In genomic region chr3:127743614-127744365, GRCm38 (mm10) we compare ENCODE assay signal across 22 mouse cellular contexts. TPM values are rescaled to one million over a fixed set of nuclear protein-coding genes. Genes with fewer than 3 reads are reported as not detected.
DNase-seq lines count a peak whose midpoint lies in the region; ATAC-seq lines count a peak whose summit lies in the region.
"Had no signal": no experiment of that assay in that cellular context is flagged by ENCODE, and none has a peak within 500 bp of the region (broad histone marks: within the 10 kb centered on the region; RNA-seq: fewer than 3 reads in every experiment).

No protein-coding gene starts in this region.

- no peak overlapping the region for H3K4me3 ChIP-seq in forebrain, embryonic 10.5 days
- no peak overlapping the region for H3K4me3 ChIP-seq in forebrain, embryonic 13.5 days
- no peak overlapping the region for H3K4me3 ChIP-seq in neural tube, embryonic 11.5 days (ENCODE audit: low read depth, low read length)
- no peak overlapping the region for H3K4me3 ChIP-seq in intestine, embryonic 16.5 days (ENCODE audit: low read length)
- no peak overlapping the region for H3K4me3 ChIP-seq in neural tube, embryonic 13.5 days
- H3K4me3 ChIP-seq: embryonic facial prominence, embryonic 10.5 days; heart, embryonic 10.5 days; hindbrain, embryonic 13.5 days had no signal

- peaks cover 62% of the 10 kb centered on the region for H3K27me3 ChIP-seq in forebrain, embryonic 10.5 days (ENCODE audit: poor library complexity, severe bottlenecking)
- H3K27me3 ChIP-seq in forebrain, embryonic 13.5 days: peaks cover 32% of the 10 kb centered on the region
- H3K27me3 ChIP-seq in neural tube, embryonic 11.5 days (ENCODE audit: control insufficient read depth, insufficient read depth, low read length): peaks cover 10% of the 10 kb centered on the region
- H3K27me3 ChIP-seq in intestine, embryonic 16.5 days (replicated peaks; ENCODE audit: control insufficient read depth, insufficient read depth, low read length): 0 out of 2 replicates have a peak, but pooled peaks cover 9% of the 10 kb centered on the region
- peaks cover 64% of the 10 kb centered on the region for H3K27me3 ChIP-seq in neural tube, embryonic 13.5 days

- intact Hi-C loops in left cerebral cortex, postnatal 14 days (cut with DNase I): no loop called here

- no peak overlapping the region for H3K9ac ChIP-seq in forebrain, embryonic 13.5 days
- H3K9ac ChIP-seq in neural tube, embryonic 11.5 days (ENCODE audit: low read length): no peak overlapping the region
- no peak overlapping the region for H3K9ac ChIP-seq in intestine, embryonic 16.5 days (ENCODE audit: low read depth, low read length)
- 0 out of 2 replicates have a peak overlapping the region, but pooled peaks have one; percentile 2 for H3K9ac ChIP-seq in neural tube, embryonic 13.5 days
- H3K9ac ChIP-seq: hindbrain, embryonic 13.5 days had no signal

- peaks cover 53% of the 10 kb centered on the region for H3K4me1 ChIP-seq in forebrain, embryonic 10.5 days
- peaks cover 39% of the 10 kb centered on the region for H3K4me1 ChIP-seq in forebrain, embryonic 13.5 days
- peaks cover 13% of the 10 kb centered on the region for H3K4me1 ChIP-seq in neural tube, embryonic 11.5 days (ENCODE audit: control insufficient read depth, insufficient read depth, low read length)
- no peaks in the 10 kb centered on the region for H3K4me1 ChIP-seq in intestine, embryonic 16.5 days (ENCODE audit: control insufficient read depth, insufficient read depth, low read length)
- peaks cover 31% of the 10 kb centered on the region for H3K4me1 ChIP-seq in neural tube, embryonic 13.5 days (replicated peaks)
- H3K4me1 ChIP-seq: heart, embryonic 10.5 days had no signal

- H3K9me3 ChIP-seq in forebrain, embryonic 10.5 days: peaks cover 8% of the 10 kb centered on the region; the same call in 1 of the 2 replicates
- H3K9me3 ChIP-seq in forebrain, embryonic 13.5 days (replicated peaks): no peaks in the 10 kb centered on the region
- no peaks in the 10 kb centered on the region for H3K9me3 ChIP-seq in neural tube, embryonic 11.5 days (ENCODE audit: control insufficient read depth, low read length)
- H3K9me3 ChIP-seq in intestine, embryonic 16.5 days (ENCODE audit: control insufficient read depth, low read length): no peaks in the 10 kb centered on the region
- H3K9me3 ChIP-seq in neural tube, embryonic 13.5 days: no peaks in the 10 kb centered on the region
- H3K9me3 ChIP-seq: hindbrain, embryonic 13.5 days had no signal

- no peak overlapping the region for H3K4me2 ChIP-seq in forebrain, embryonic 13.5 days
- no peak overlapping the region for H3K4me2 ChIP-seq in neural tube, embryonic 11.5 days (ENCODE audit: low read depth)
- H3K4me2 ChIP-seq in intestine, embryonic 16.5 days (ENCODE audit: low read depth, low read length): no peak overlapping the region
- H3K4me2 ChIP-seq in neural tube, embryonic 13.5 days: no peak overlapping the region
- H3K4me2 ChIP-seq: hindbrain, embryonic 13.5 days had no signal

- no peak for DNase-seq in forebrain, embryonic 10.5 days (ENCODE audit: extremely low spot score, low spot score)
- DNase-seq in neural tube, embryonic 11.5 days (ENCODE audit: low spot score): no peak
- DNase-seq in neural tube, embryonic 10.5 days (ENCODE audit: extremely low spot score, low spot score): no peak
- DNase-seq in urinary bladder, postnatal 25 days (ENCODE audit: low spot score): no peak
- no peak for DNase-seq in left cerebral cortex, postnatal 14 days (ENCODE audit: low spot score in 2 of 2)
- DNase-seq: adrenal gland, adult 8-10 months; adrenal gland, postnatal 36 days; B cell, adult 2 months; cerebellum, adult 2 months; cerebellum, postnatal 10 days; gastrocnemius, postnatal 36 days; heart, adult 18-20 months; heart, postnatal 10 days had no signal

- 0 out of 2 replicates have a peak overlapping the region, but pooled peaks have one; percentile 4 for H3K27ac ChIP-seq in forebrain, embryonic 10.5 days
- H3K27ac ChIP-seq in forebrain, embryonic 13.5 days: no peak overlapping the region
- H3K27ac ChIP-seq in neural tube, embryonic 11.5 days (ENCODE audit: low read depth, low read length): no peak overlapping the region
- no peak overlapping the region for H3K27ac ChIP-seq in intestine, embryonic 16.5 days (ENCODE audit: low read length)
- no peak overlapping the region; the same call in 1 of the 2 replicates for H3K27ac ChIP-seq in neural tube, embryonic 13.5 days (replicated peaks)
- H3K27ac ChIP-seq: embryonic facial prominence, embryonic 10.5 days; heart, embryonic 10.5 days; hindbrain, embryonic 13.5 days had no signal

- WGBS in forebrain, embryonic 10.5 days: 75% methylated on average over 14 of the region's 14 CpGs
- 56% methylated on average over 14 of the region's 14 CpGs for WGBS in forebrain, embryonic 13.5 days
- WGBS in neural tube, embryonic 11.5 days: 51% methylated on average over 13 of the region's 14 CpGs
- 72% methylated on average over 13 of the region's 14 CpGs for WGBS in intestine, embryonic 16.5 days
- 47% methylated on average over 13 of the region's 14 CpGs for WGBS in neural tube, embryonic 13.5 days

- 0 out of 2 replicates have a peak, but pooled peaks cover 2% of the 10 kb centered on the region for H3K36me3 ChIP-seq in forebrain, embryonic 10.5 days (replicated peaks)
- H3K36me3 ChIP-seq in forebrain, embryonic 13.5 days (ENCODE audit: poor library complexity, severe bottlenecking): no peaks in the 10 kb centered on the region
- no peaks in the 10 kb centered on the region for H3K36me3 ChIP-seq in neural tube, embryonic 11.5 days (ENCODE audit: control insufficient read depth, insufficient read depth, low read length)
- H3K36me3 ChIP-seq in intestine, embryonic 16.5 days (ENCODE audit: control insufficient read depth, insufficient read depth, low read length): no peaks in the 10 kb centered on the region
- no peaks in the 10 kb centered on the region for H3K36me3 ChIP-seq in neural tube, embryonic 13.5 days
- H3K36me3 ChIP-seq: embryonic facial prominence, embryonic 10.5 days; G1E; heart, embryonic 10.5 days; hindbrain, embryonic 13.5 days had no signal

- no peak for ATAC-seq in forebrain, embryonic 13.5 days
- peak; percentile 45; the same call in 1 of the 2 replicates for ATAC-seq in neural tube, embryonic 11.5 days (ENCODE audit: insufficient read depth, low FRiP score, low TSS enrichment)
- peak; percentile 80 for ATAC-seq in intestine, embryonic 16.5 days
- peak; percentile 71; the same call in 1 of the 2 replicates for ATAC-seq in neural tube, embryonic 13.5 days (ENCODE audit: low read depth)
- ATAC-seq: CD4-positive, CD25-positive, alpha-beta regulatory T cell, adult 4 months; forebrain, embryonic 16.5 days had no signal

RNA-seq across cellular contexts. Expression of gene Alpk1, which starts 36.5 kb away (rescaled TPM):
- 0.76 and 0.87 TPM in 2 replicates for polyA plus RNA-seq in forebrain, embryonic 10.5 days (2016; fragmentation: Nextera tagmentation; extraction: Ambion mirVana)
- 1.1 and 1.4 TPM in 2 replicates for polyA plus RNA-seq in forebrain, embryonic 13.5 days (2015; fragmentation: Nextera tagmentation; extraction: Ambion mirVana)
- polyA plus RNA-seq in neural tube, embryonic 11.5 days (2014; fragmentation: Nextera tagmentation; extraction: Ambion mirVana): 0.64 and 0.74 TPM in 2 replicates
- 1.6 and 2.5 TPM in 2 replicates for polyA plus RNA-seq in intestine, embryonic 16.5 days (2015; fragmentation: Nextera tagmentation; extraction: Ambion mirVana)
- polyA plus RNA-seq in neural tube, embryonic 13.5 days (2015; fragmentation: Nextera tagmentation; extraction: Ambion mirVana): 0.61 and 0.80 TPM in 2 replicates
- total RNA-seq in left cerebral cortex, postnatal 14 days (2021): 1 to 10 TPM; 3.9 to 4.9 TPM

RNA-seq across cellular contexts. Expression of gene Tifa, which starts 45.8 kb away (rescaled TPM):
- polyA plus RNA-seq in forebrain, embryonic 10.5 days (2016; fragmentation: Nextera tagmentation; extraction: Ambion mirVana): 1.8 and 2.4 TPM in 2 replicates
- 4.9 and 5.0 TPM in 2 replicates for polyA plus RNA-seq in forebrain, embryonic 13.5 days (2015; fragmentation: Nextera tagmentation; extraction: Ambion mirVana)
- polyA plus RNA-seq in neural tube, embryonic 11.5 days (2014; fragmentation: Nextera tagmentation; extraction: Ambion mirVana): 2.4 TPM in 2 replicates
- 27.4 and 35.2 TPM in 2 replicates for polyA plus RNA-seq in intestine, embryonic 16.5 days (2015; fragmentation: Nextera tagmentation; extraction: Ambion mirVana)
- polyA plus RNA-seq in neural tube, embryonic 13.5 days (2015; fragmentation: Nextera tagmentation; extraction: Ambion mirVana): 2.9 and 4.6 TPM in 2 replicates
- 1 to 10 TPM; 3.8 to 6.3 TPM for total RNA-seq in left cerebral cortex, postnatal 14 days (2021)
